Mouse (Mus musculus) adrenal gland (tissue): ENCODE measurements around the gene Vmn1r160.
"Not testable (repeated sequence)": the region's sequence is repeated elsewhere in the genome, so short reads cannot be mapped to it uniquely, and the experiment has no call there.

Experiments used
- intact Hi-C: fragments of 180-260 bp; cut with DNase I; formaldehyde crosslinking; loops from one replicate; pipeline ENCODE4 v1.15.1; 2025
- long read RNA-seq, 2 experiments: library from polyadenylated mRNA; unstranded; transcript quantifications; one replicate each; pipeline ENCODE4 v2.0.0; 2020; ENCODE audit warnings: borderline replicate concordance in 1 of 2; ENCODE audit not compliant: insufficient replicate concordance in 1 of 2

Vmn1r160 gene
- long read RNA-seq, experiment 1, result 0 reads
- long read RNA-seq, experiment 2, result 0 reads

DNA sequence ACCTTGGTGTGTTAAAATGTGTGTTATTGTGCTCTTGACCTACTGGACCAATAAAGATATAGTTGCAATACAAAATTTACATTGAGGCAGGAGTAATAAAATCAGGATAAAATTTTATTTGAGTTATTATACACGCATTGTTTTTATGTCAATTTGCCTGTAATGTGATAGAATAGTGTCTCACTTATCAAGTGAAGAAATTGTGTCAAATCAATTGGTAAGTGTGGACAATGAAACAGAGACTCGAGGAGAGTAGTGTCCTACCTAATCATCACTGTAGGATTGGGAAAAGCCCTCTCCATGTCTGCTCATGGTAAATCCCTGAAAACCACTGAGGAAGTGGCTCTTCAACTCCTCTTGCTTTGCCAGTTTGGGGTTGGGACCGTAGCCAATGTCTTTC is at the start of gene Vmn1r160:
Vmn1r160 (plus strand) TSS at position 301 of the 400 bp plus-strand sequence.
- intact Hi-C loops, result not testable (repeated sequence)

DNA sequence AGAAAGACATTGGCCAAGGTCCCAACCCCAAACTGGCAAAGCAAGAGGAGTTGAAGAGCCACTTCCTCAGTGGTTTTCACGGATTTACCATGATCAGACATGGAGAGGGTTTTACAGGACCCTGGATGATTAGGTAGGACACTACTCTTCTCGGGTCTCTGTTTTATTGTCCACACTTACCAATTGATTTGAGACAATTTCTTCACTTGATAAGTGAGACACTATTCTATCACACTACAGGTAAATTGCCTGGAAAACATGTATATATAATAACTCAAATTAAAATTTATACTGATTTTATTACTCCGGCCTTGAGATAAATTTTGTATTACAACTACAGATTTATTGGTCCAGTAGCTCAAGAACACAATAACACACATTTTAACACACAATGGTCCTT is 27.5 kb upstream of the Vmn1r160 start, which contains the start of gene Vmn1r159:
Vmn1r159 (minus strand) TSS at position 101 of the 400 bp plus-strand sequence.
- intact Hi-C loops, result not testable (repeated sequence)
